Mouse (Mus musculus) small intestine, adult 2 months (tissue): ENCODE measurements around the gene Ralgapa2. TPM values are rescaled to one million over a fixed set of nuclear protein-coding genes. Genes with fewer than 3 reads are reported as not detected.

Experiments used
- H3K27ac ChIP-seq: fragments of 200-500 bp; 2 replicates; pipeline ENCODE4 v1.5.1; 2012; ENCODE audit warnings: low read depth, low read length, control low read depth, inconsistent platforms; ENCODE audit not compliant: insufficient read depth
- H3K27me3 ChIP-seq: fragments of 200-500 bp; 2 replicates; pipeline ENCODE4 v1.6.1; 2012; ENCODE audit warnings: mild to moderate bottlenecking, moderate library complexity, low read length, inconsistent platforms; ENCODE audit not compliant: control insufficient read depth, insufficient read depth
- H3K36me3 ChIP-seq: fragments of 200-500 bp; 2 replicates; pipeline ENCODE4 v1.6.1; 2012; ENCODE audit warnings: mild to moderate bottlenecking, low read length, control low read depth, inconsistent platforms; ENCODE audit not compliant: control insufficient read depth, insufficient read depth
- H3K4me1 ChIP-seq: fragments of 200-500 bp; 2 replicates; pipeline ENCODE4 v1.6.1; 2012; ENCODE audit warnings: low read length, inconsistent platforms, mixed read lengths; ENCODE audit not compliant: control insufficient read depth, insufficient read depth, insufficient read length
- H3K4me3 ChIP-seq: fragments of 200-500 bp; 2 replicates; pipeline ENCODE4 v1.5.1; 2012; ENCODE audit warnings: low read depth, mild to moderate bottlenecking, control low read depth, inconsistent platforms, low read length, moderate library complexity
- CTCF ChIP-seq: fragments of 200-500 bp; IDR thresholded peaks from 2 replicates; pipeline ENCODE4 v1.5.1; 2012; ENCODE audit warnings: low read depth, mild to moderate bottlenecking, control low read depth, inconsistent platforms, low read length, moderate library complexity, mixed read lengths; ENCODE audit not compliant: insufficient replicate concordance, insufficient read length; ENCODE audit errors: extremely low read depth
- POLR2A ChIP-seq: fragments of 200-500 bp; IDR thresholded peaks from 2 replicates; pipeline ENCODE4 v1.6.1; 2012; ENCODE audit warnings: low read depth, mild to moderate bottlenecking, control low read depth, inconsistent platforms, low read length, moderate library complexity
- WGBS: fragments of 180-500 bp; shearing (Covaris S2); methylation state at CpG from one replicate; pipeline ENCODE4 v1.1.7; 2018; 5-methylcytosine and 5-hydroxymethylcytosine counted together
- polyA plus RNA-seq: library from polyadenylated mRNA; depleted of rRNA; stranded (reverse); fragments of >200 nt; gene quantifications from 2 replicates; pipeline ENCODE4 v1.2.3, GENCODE M21; 2012; rRNA removed

Gene Ralgapa2
- polyA plus RNA-seq = 9.3 and 14.8 TPM in 2 replicates

DNA sequence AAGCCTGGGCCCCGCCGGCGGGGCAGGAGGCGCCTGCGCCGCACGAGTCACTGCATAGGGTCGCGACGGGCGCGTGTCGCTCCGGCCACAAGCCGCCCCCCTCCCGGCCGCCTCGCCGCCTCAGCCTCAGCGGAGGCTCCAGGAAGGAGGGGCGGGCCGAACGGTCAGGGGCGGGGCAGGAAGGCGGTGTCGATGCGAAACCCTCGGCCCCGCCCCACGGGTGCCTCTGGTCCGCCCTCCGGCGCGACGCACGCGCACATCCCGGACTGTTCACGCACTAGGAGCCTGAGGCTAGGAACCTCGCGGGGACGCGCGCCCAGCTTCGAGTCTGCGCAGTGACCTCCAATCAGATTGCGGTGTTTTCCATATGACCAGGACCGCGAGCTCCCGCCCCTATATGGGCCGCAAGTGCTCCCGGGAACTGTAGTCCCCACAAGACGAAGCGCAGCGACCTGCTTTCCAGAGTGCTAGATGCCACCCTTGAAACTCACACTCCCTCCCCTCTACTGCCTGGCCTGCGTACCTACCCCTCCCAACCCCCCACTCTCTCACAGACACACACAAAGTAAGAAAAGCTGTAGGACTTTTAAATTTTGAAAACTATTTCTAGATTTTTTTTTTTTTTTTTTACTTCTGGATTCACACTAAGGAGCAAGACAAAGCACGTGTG is at the start of gene Ralgapa2:
Ralgapa2 (minus strand) TSS at position 434 of the 670 bp plus-strand sequence.
- Histone ChIP-seq H3K4me3 (peak within 1 kb of the TSS; percentile 96), H3K4me1 (peaks cover 3% of the 10 kb centered on the region), H3K27ac (peak within 1 kb of the TSS; percentile 70), H3K27me3 (no peaks in the 10 kb centered on the region), H3K36me3 (no peaks in the 10 kb centered on the region)
- peak; percentile 58 for TF ChIP-seq POLR2A
- TF ChIP-seq CTCF = no peak
- WGBS = under 1% methylated on average over 57 of the region's 57 CpGs

DNA sequence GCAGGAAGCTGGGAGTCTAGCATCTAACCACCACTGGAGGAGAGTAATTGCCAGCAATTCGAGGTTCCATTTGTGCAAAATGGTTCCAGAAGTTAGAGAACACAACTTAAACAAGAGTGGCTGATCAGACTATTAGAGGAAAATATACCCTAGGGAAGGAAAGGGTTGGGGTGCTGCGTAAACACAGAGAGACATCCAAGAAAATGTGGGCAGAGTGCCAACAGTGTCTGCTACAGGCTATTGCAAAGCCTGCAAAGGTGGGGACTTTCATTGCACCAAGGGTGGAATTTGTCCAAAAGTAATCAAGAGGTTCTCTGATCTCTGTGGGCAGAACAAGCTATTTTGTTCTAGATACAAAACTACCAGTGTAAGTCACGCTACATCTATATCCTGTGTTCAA is 49.4 kb upstream of the Ralgapa2 start:
- TF ChIP-seq CTCF = no peak
- TF ChIP-seq POLR2A = no peak
- no peaks in the 10 kb centered on the region for H3K27me3 ChIP-seq
- H3K4me3 ChIP-seq = no peak overlapping the region
- peaks cover 12% of the 10 kb centered on the region for H3K4me1 ChIP-seq
- peak overlapping the region; percentile 75 for H3K27ac ChIP-seq
- H3K36me3 ChIP-seq = no peaks in the 10 kb centered on the region
- 17% methylated on average over 3 of the region's 3 CpGs for WGBS

DNA sequence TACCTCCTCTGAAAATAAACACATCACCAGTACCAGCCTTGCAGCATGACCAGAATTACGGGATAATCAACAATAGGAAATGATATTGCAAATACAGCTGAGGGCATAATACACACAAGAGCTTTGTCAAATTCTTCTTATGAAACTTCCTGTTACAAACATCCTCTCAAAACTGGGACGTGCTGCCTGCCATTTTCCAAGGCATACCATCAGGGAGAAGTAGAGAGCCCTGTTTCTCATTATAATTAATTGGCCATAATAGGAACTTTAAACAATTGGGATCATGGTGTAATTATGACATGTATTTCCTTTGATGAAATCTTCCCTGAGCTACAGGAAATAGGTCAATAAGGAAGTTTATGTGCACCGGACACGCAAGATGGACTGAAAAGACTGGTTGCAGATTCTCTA is 48.5 kb upstream of the Ralgapa2 start:
- Histone ChIP-seq H3K4me3 (no peak overlapping the region), H3K27ac (peak overlapping the region; percentile 11; the same call in 1 of the 2 replicates), H3K4me1 (peaks cover 9% of the 10 kb centered on the region), H3K36me3 (no peaks in the 10 kb centered on the region), H3K27me3 (no peaks in the 10 kb centered on the region)
- TF ChIP-seq POLR2A (no peak), CTCF (no peak)
- 15% methylated on average over 4 of the region's 4 CpGs for WGBS

DNA sequence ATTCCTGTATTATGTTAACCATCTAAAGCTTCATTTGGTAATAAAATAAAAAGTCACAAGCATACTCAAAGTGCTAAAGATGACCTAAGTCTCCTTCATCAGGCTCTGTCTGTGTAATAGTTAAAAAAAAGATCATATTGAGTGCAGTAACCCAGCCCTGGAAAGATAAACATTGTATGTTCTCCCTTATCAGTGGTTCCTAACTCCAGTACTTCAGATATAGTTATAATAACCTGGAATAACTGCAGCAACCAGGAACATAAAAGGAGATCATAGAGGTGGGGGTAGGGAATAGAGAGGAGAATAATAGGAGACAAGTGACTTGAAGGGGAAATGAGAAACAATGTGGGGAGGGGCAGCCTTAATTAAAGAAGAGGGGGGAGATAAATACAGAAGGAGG is 44.0 kb upstream of the Ralgapa2 start:
- Histone ChIP-seq H3K4me1 (peaks cover 18% of the 10 kb centered on the region), H3K27me3 (no peaks in the 10 kb centered on the region), H3K36me3 (no peaks in the 10 kb centered on the region), H3K27ac (no peak overlapping the region), H3K4me3 (no peak overlapping the region)
- TF ChIP-seq POLR2A (no peak), CTCF (no peak)

DNA sequence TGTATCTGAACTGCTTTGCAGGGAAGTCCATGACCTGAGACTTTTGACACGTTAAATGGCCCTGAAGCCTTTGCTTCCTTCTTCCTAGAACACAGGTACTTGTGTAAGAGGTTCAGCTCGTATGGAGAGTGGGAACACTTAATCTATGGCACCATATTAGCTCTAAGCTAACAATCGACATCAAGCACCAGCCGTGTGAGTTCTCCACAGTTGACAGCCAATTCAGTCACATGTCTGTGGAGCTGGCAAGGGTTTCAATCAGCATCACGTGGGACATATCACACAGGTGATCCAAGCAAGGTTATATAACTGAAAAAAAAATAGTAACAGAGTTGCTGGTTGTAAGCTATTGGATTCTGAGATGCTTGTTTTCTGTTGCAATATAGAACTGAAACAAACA is 43.2 kb upstream of the Ralgapa2 start:
- peak overlapping the region; percentile 89 for H3K27ac ChIP-seq
- TF ChIP-seq CTCF (no peak), POLR2A (no peak)
- no peak overlapping the region for H3K4me3 ChIP-seq
- H3K27me3 ChIP-seq = no peaks in the 10 kb centered on the region
- H3K4me1 ChIP-seq = peaks cover 17% of the 10 kb centered on the region; the same call in 1 of the 2 replicates
- WGBS = 23% methylated on average over 5 of the region's 5 CpGs
- H3K36me3 ChIP-seq = no peaks in the 10 kb centered on the region

DNA sequence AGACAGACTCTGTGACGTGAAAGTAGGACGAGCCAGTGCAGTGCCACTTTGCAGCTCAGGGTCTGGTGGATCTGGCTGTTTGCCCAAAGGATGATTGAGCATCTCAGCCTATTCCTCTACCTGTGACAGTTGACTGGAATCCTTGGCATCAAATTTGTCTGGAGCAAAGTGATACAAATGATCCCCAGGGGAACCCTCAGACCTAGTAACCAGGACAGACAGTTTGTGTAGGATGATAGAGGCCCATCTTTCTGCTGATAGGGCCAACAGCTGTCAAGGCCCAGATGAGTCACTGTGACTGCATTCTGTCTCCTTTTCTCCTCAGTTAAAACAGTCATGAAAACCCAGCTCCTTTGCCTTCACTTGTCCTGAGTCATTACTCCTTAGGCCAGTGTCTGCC is 41.6 kb upstream of the Ralgapa2 start:
- no peaks in the 10 kb centered on the region for H3K36me3 ChIP-seq
- H3K27me3 ChIP-seq = no peaks in the 10 kb centered on the region
- 82% methylated on average over 2 of the region's 2 CpGs for WGBS
- H3K4me3 ChIP-seq = no peak overlapping the region
- no peak for TF ChIP-seq CTCF
- no peak for TF ChIP-seq POLR2A
- peaks cover 15% of the 10 kb centered on the region; the same call in 1 of the 2 replicates for H3K4me1 ChIP-seq
- H3K27ac ChIP-seq = no peak overlapping the region

DNA sequence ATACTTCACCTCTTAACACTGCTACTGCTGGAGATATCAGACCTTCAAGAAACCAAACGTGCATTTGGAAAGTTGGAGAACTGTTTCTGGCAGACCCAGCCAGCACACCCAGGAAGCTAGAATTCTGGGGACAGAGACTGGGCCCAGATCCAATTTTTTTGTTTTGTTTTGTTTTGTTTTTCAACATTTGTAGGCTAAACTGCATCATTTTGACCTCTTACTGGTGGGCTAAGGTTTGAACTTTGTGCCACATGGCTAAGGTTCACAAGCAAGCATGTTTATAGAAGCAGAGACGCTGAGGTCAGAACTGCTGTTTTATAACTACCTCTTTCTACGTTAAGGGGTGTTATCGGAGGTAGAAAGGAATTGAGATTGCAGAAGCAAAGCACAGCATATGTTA is 39.7 kb upstream of the Ralgapa2 start:
- H3K27ac ChIP-seq = no peak overlapping the region
- no peak overlapping the region for H3K4me3 ChIP-seq
- no peaks in the 10 kb centered on the region for H3K36me3 ChIP-seq
- TF ChIP-seq CTCF (no peak), POLR2A (no peak)
- H3K4me1 ChIP-seq = peaks cover 15% of the 10 kb centered on the region; the same call in 1 of the 2 replicates
- H3K27me3 ChIP-seq = no peaks in the 10 kb centered on the region
- WGBS = 44% methylated on average over 4 of the region's 4 CpGs
